Mouse (Mus musculus): Measurements from ENCODE around the gene Rcsd1. TPM values are rescaled to one million over a fixed set of nuclear protein-coding genes. Genes with fewer than 3 reads are reported as not detected.

Gene Rcsd1
- 14.5 and 16.2 TPM in 2 replicates for polyA plus RNA-seq (2012; rRNA removed)

GRCm38 (mm10) chr1:165709629-165710256 lies at the start of gene Rcsd1:
TSS of gene Rcsd1 (minus strand) at chr1:165709757.
- no peak for DNase-seq (ENCODE audit: low read depth)

GRCm38 (mm10) chr1:165755194-165755593 lies 45.6 kb upstream of the Rcsd1 start:
- DNase-seq (ENCODE audit: low read depth), result no peak

GRCm38 (mm10) chr1:165754205-165754604 lies 44.6 kb upstream of the Rcsd1 start:
- DNase-seq (ENCODE audit: low read depth), result no peak

GRCm38 (mm10) chr1:165751838-165752237 lies 42.3 kb upstream of the Rcsd1 start:
- DNase-seq (ENCODE audit: low read depth), result no peak

GRCm38 (mm10) chr1:165751142-165751541 lies 41.6 kb upstream of the Rcsd1 start:
- no peak for DNase-seq (ENCODE audit: low read depth)

GRCm38 (mm10) chr1:165748053-165748452 lies 38.5 kb upstream of the Rcsd1 start:
- no peak for DNase-seq (ENCODE audit: low read depth)

- no peak for DNase-seq (ENCODE audit: low read depth)
Observed at GRCm38 (mm10) chr1:165741989-165742388, 32.4 kb upstream of the Rcsd1 start.

- no peak for DNase-seq (ENCODE audit: low read depth)
Observed at GRCm38 (mm10) chr1:165738985-165739384, 29.4 kb upstream of the Rcsd1 start.

- no peak for DNase-seq (ENCODE audit: low read depth)
Observed at GRCm38 (mm10) chr1:165737867-165738266, 28.3 kb upstream of the Rcsd1 start.

GRCm38 (mm10) chr1:165737451-165737850 lies 27.9 kb upstream of the Rcsd1 start:
- DNase-seq (ENCODE audit: low read depth), result no peak

GRCm38 (mm10) chr1:165735826-165736818 lies 26.6 kb upstream of the Rcsd1 start:
- no peak for DNase-seq (ENCODE audit: low read depth)

GRCm38 (mm10) chr1:165734840-165735239 lies 25.3 kb upstream of the Rcsd1 start:
- no peak for DNase-seq (ENCODE audit: low read depth)

GRCm38 (mm10) chr1:165731553-165731952 lies 22.0 kb upstream of the Rcsd1 start:
- DNase-seq (ENCODE audit: low read depth), result no peak

GRCm38 (mm10) chr1:165730129-165730528 lies 20.6 kb upstream of the Rcsd1 start:
- no peak for DNase-seq (ENCODE audit: low read depth)

- DNase-seq (ENCODE audit: low read depth), result no peak
Observed at GRCm38 (mm10) chr1:165728057-165728639, 18.6 kb upstream of the Rcsd1 start.

- DNase-seq (ENCODE audit: low read depth), result no peak
Observed at GRCm38 (mm10) chr1:165726986-165727385, 17.4 kb upstream of the Rcsd1 start.

- no peak for DNase-seq (ENCODE audit: low read depth)
Observed at GRCm38 (mm10) chr1:165725039-165725644, 15.6 kb upstream of the Rcsd1 start.

- no peak for DNase-seq (ENCODE audit: low read depth)
Observed at GRCm38 (mm10) chr1:165724219-165725033, 14.9 kb upstream of the Rcsd1 start.

- no peak for DNase-seq (ENCODE audit: low read depth)
Observed at GRCm38 (mm10) chr1:165722531-165723123, 13.1 kb upstream of the Rcsd1 start.

- no peak for DNase-seq (ENCODE audit: low read depth)
Observed at GRCm38 (mm10) chr1:165718543-165719105, 9.1 kb upstream of the Rcsd1 start.
